ENCODE assay signal across 8 mouse cellular contexts in the genomic region with DNA sequence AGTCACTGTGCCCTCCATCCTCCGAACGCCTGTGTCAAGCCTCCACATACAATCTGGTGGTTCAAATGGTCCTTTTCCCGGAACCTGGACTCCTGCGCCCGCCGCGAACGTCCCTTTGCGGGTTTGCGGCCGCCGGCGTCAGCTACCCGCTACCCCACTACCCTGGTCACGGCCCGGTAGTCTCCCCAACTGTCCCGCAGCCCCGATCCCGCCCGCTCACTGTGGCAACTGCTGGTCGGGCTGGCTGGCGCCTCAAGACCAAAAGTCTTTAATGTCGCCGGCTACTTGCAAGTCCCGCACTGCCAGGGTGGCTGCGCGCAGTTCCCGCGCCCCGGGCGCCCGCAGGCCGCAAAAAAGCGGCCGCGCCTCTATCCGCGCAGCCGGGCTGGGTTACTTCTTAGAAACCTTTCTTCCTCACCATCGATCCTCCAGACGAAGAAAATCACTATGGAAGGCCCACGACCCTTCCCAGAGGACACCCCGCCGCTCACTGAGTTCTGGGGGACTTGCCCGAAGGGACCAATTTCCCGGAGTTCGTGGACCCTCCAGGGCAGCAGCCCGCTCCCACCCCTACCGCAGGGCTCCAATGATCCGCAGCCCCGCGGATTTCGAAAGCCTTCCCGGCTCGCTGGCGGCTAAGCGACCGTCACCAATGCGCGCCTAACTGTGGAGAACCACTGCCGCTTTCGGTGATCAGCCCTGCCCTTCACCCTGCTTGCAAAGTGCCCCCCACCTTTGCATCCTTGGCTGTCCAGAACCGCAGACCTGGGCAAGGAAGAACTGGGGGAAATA. TPM values are rescaled to one million over a fixed set of nuclear protein-coding genes. Genes with fewer than 3 reads are reported as not detected.
DNase-seq lines count a peak whose midpoint lies in the region; ATAC-seq and TF ChIP-seq lines count a peak whose summit lies in the region.

No protein-coding gene starts in this region.

- peak overlapping the region; percentile 87 for H3K4me2 ChIP-seq in heart, embryonic 16.5 days (ENCODE audit: low read depth, low read length)
- peak overlapping the region; percentile 93 for H3K4me2 ChIP-seq in lung, postnatal 0 days (replicated peaks; ENCODE audit: low read depth, low read length)

- under 1% methylated on average over 63 of the region's 63 CpGs for WGBS in heart, embryonic 16.5 days
- WGBS in lung, postnatal 0 days, result 1% methylated on average over 63 of the region's 63 CpGs
- WGBS in olfactory bulb, adult 2 months, result under 1% methylated on average over 63 of the region's 63 CpGs

- H3K36me3 ChIP-seq in ES-E14 (ENCODE audit: control insufficient read depth, insufficient read depth, low read length, poor library complexity, severe bottlenecking), result no peaks in the 10 kb centered on the region; the same call in 1 of the 2 replicates
- H3K36me3 ChIP-seq in heart, embryonic 16.5 days (ENCODE audit: control insufficient read depth, insufficient read depth), result peaks cover 3% of the 10 kb centered on the region; the same call in 1 of the 2 replicates
- no peaks in the 10 kb centered on the region for H3K36me3 ChIP-seq in lung, postnatal 0 days (ENCODE audit: insufficient read depth, low read length)

- no peaks in the 10 kb centered on the region for H3K9me3 ChIP-seq in ES-E14 (ENCODE audit: control insufficient read depth, insufficient read depth, low read depth, low read length)
- no peaks in the 10 kb centered on the region for H3K9me3 ChIP-seq in heart, embryonic 16.5 days (replicated peaks; ENCODE audit: control insufficient read depth, low read length)
- H3K9me3 ChIP-seq in lung, postnatal 0 days (ENCODE audit: low read length), result no peaks in the 10 kb centered on the region

- TF ChIP-seq EP300 in lung, postnatal 0 days (IDR thresholded peaks at IDR 0.05), result no peak

- H3K27ac ChIP-seq in ES-E14 (ENCODE audit: insufficient read depth, low read depth, low read length, poor library complexity, severe bottlenecking), result peak overlapping the region; percentile 77
- peak overlapping the region; percentile 96 for H3K27ac ChIP-seq in embryonic fibroblast, embryonic 13.5 days (ENCODE audit: insufficient read depth, low read length)
- peak overlapping the region; percentile 96 for H3K27ac ChIP-seq in heart, embryonic 16.5 days (ENCODE audit: low read length)
- H3K27ac ChIP-seq in lung, postnatal 0 days (ENCODE audit: low read length), result peak overlapping the region; percentile 95
- H3K27ac ChIP-seq in olfactory bulb, adult 2 months (ENCODE audit: insufficient read depth, low read depth, low read length), result 0 out of 2 replicates have a peak overlapping the region, but pooled peaks have one; percentile 13

- DNase-seq in ES-E14 (ENCODE audit: low read depth, low spot score), result no peak
- peak; percentile 79 to 85 for DNase-seq in adrenal gland, postnatal 36 days
- DNase-seq in kidney, postnatal 25 days, result peak; percentile 63 to 79
- peak; percentile 75 for DNase-seq in lung, postnatal 0 days (ENCODE audit: low spot score)
- DNase-seq in urinary bladder, postnatal 4 days (ENCODE audit: low spot score in 2 of 2), result peak; percentile 52 to 63

- peak overlapping the region; percentile 86 for H3K9ac ChIP-seq in ES-E14 (ENCODE audit: insufficient read depth, low read depth, low read length, poor library complexity, severe bottlenecking)
- H3K9ac ChIP-seq in heart, embryonic 16.5 days (ENCODE audit: low read length), result peak overlapping the region; percentile 81
- peak overlapping the region; percentile 82 for H3K9ac ChIP-seq in lung, postnatal 0 days (replicated peaks; ENCODE audit: low read depth)

- in situ Hi-C loops in ES-E14 (cut with MboI; ENCODE audit: low sequenced_read_pairs in 2 of 2, unreplicated experiment in 2 of 2), result no loop called here

- no peak for TF ChIP-seq CTCF in embryonic fibroblast, embryonic 13.5 days (IDR thresholded peaks at IDR 0.05; ENCODE audit: borderline replicate concordance, insufficient read depth, low read length)
- TF ChIP-seq CTCF in lung, postnatal 0 days (IDR thresholded peaks at IDR 0.05), result no peak
- TF ChIP-seq CTCF in olfactory bulb, adult 2 months (IDR thresholded peaks at IDR 0.05; ENCODE audit: insufficient read depth, low read depth, low read length), result no peak

- ATAC-seq in heart, embryonic 16.5 days (replicated peaks; ENCODE audit: extremely low read depth, insufficient read depth, low FRiP score), result peak; percentile 16; the same call in 1 of the 2 replicates
- ATAC-seq in lung, postnatal 0 days, result peak; percentile 25

- H3K27me3 ChIP-seq in heart, embryonic 16.5 days (ENCODE audit: control insufficient read depth, insufficient read depth, low read length), result no peaks in the 10 kb centered on the region
- H3K27me3 ChIP-seq in lung, postnatal 0 days (replicated peaks; ENCODE audit: insufficient read depth, low read length), result no peaks in the 10 kb centered on the region

- peaks cover 2 to 8% of the 10 kb centered on the region in 2 experiments; a peak in 3 of 4 replicates for H3K4me1 ChIP-seq in ES-E14 (ENCODE audit: control insufficient read depth in 2 of 2, insufficient read depth in 2 of 2, low read length in 2 of 2, poor library complexity in 1 of 2)
- peaks cover 3% of the 10 kb centered on the region; the same call in 1 of the 2 replicates for H3K4me1 ChIP-seq in embryonic fibroblast, embryonic 13.5 days (ENCODE audit: control insufficient read depth, insufficient read depth, low read length)
- peaks cover 40% of the 10 kb centered on the region for H3K4me1 ChIP-seq in heart, embryonic 16.5 days (ENCODE audit: control insufficient read depth, insufficient read depth, low read length)
- H3K4me1 ChIP-seq in lung, postnatal 0 days (ENCODE audit: insufficient read depth, low read depth, low read length), result 0 out of 2 replicates have a peak, but pooled peaks cover 3% of the 10 kb centered on the region
- H3K4me1 ChIP-seq in olfactory bulb, adult 2 months (ENCODE audit: control insufficient read depth, insufficient read depth, low read length), result peaks cover 11% of the 10 kb centered on the region

- H3K4me3 ChIP-seq in ES-E14 (ENCODE audit: insufficient read depth in 1 of 2, low read depth in 1 of 2, low read length in 2 of 2, poor library complexity in 1 of 2, severe bottlenecking in 1 of 2), result peak overlapping the region; percentile 79 to 83
- H3K4me3 ChIP-seq in embryonic fibroblast, embryonic 13.5 days (ENCODE audit: insufficient read depth, low read length), result peak overlapping the region; percentile 49
- peak overlapping the region; percentile 55 for H3K4me3 ChIP-seq in heart, embryonic 16.5 days (ENCODE audit: low read length)
- H3K4me3 ChIP-seq in lung, postnatal 0 days (ENCODE audit: low read depth, low read length), result peak overlapping the region; percentile 71
- peak overlapping the region; percentile 59 for H3K4me3 ChIP-seq in olfactory bulb, adult 2 months (ENCODE audit: insufficient read depth, low read depth, low read length)

- no peak; the same call in 1 of the 2 replicates for TF ChIP-seq POLR2A in embryonic fibroblast, embryonic 13.5 days (IDR thresholded peaks at IDR 0.05; ENCODE audit: low read depth, low read length)
- no peak for TF ChIP-seq POLR2A in olfactory bulb, adult 2 months (IDR thresholded peaks at IDR 0.05; ENCODE audit: insufficient read depth, low read depth, low read length)

TF ChIP-seq in ES-E14, 5 proteins besides CTCF, POLR2A, EP300 and RAD21:
- TF ChIP-seq CHD2 (IDR thresholded peaks at IDR 0.05; ENCODE audit: low read depth, low read length) (no peak), ZC3H11A (IDR thresholded peaks at IDR 0.05; ENCODE audit: borderline replicate concordance, low read depth, low read length) (no peak), HCFC1 (IDR thresholded peaks at IDR 0.05; ENCODE audit: borderline replicate concordance, insufficient read depth, low read length) (peak; percentile 45; the same call in 1 of the 2 replicates)

RNA-seq across cellular contexts. Expression of gene Cdkn1b, which starts 6.8 kb away (rescaled TPM):
- 10.7 and 15.4 TPM in 2 replicates for total RNA-seq in ES-E14 (2012; rRNA removed)
- 10 to 100 TPM; 35.3 to 74.4 TPM for total RNA-seq in adrenal gland, postnatal 36 days (2021)
- 34.1 and 59.8 TPM in 2 replicates for polyA plus RNA-seq in embryonic fibroblast, embryonic 13.5 days (2011; ENCODE audit: insufficient read length, low read depth, missing spikeins)
- polyA plus RNA-seq in heart, embryonic 16.5 days (2015; fragmentation: Nextera tagmentation; extraction: Ambion mirVana), result 14.7 TPM in 2 replicates
- polyA plus RNA-seq in lung, postnatal 0 days (2015; fragmentation: Nextera tagmentation; extraction: Ambion mirVana), result 43.4 and 46.2 TPM in 2 replicates
- polyA plus RNA-seq in olfactory bulb, adult 2 months (2012; ENCODE audit: insufficient read depth, insufficient read length, low replicate concordance, missing spikeins), result 69.9 TPM in 1 of 2 replicates, not detected in the other

RNA-seq across cellular contexts. Expression of gene Gpr19, which starts 28.6 kb away (rescaled TPM):
- 34.7 and 36.3 TPM in 2 replicates for total RNA-seq in ES-E14 (2012; rRNA removed)
- total RNA-seq in adrenal gland, postnatal 36 days (2021), result 1 to 10 TPM; 5.7 to 6.9 TPM
- 3.2 and 6.6 TPM in 2 replicates for polyA plus RNA-seq in embryonic fibroblast, embryonic 13.5 days (2011; ENCODE audit: insufficient read length, low read depth, missing spikeins)
- 9.1 and 10.6 TPM in 2 replicates for polyA plus RNA-seq in heart, embryonic 16.5 days (2015; fragmentation: Nextera tagmentation; extraction: Ambion mirVana)
- polyA plus RNA-seq in lung, postnatal 0 days (2015; fragmentation: Nextera tagmentation; extraction: Ambion mirVana), result 9.3 and 9.8 TPM in 2 replicates
- polyA plus RNA-seq in olfactory bulb, adult 2 months (2012; ENCODE audit: insufficient read depth, insufficient read length, low replicate concordance, missing spikeins), result not detected in 2 replicates

RNA-seq across cellular contexts. Expression of gene Apold1, which starts 54.5 kb away (rescaled TPM):
- total RNA-seq in ES-E14 (2012; rRNA removed), result 0.16 and 0.22 TPM in 2 replicates
- total RNA-seq in adrenal gland, postnatal 36 days (2021), result 1 to 10 TPM; 4.5 to 5.5 TPM
- 0.32 and 0.47 TPM in 2 replicates for polyA plus RNA-seq in embryonic fibroblast, embryonic 13.5 days (2011; ENCODE audit: insufficient read length, low read depth, missing spikeins)
- polyA plus RNA-seq in heart, embryonic 16.5 days (2015; fragmentation: Nextera tagmentation; extraction: Ambion mirVana), result 8.9 and 9.9 TPM in 2 replicates
- polyA plus RNA-seq in lung, postnatal 0 days (2015; fragmentation: Nextera tagmentation; extraction: Ambion mirVana), result 3.5 and 4.2 TPM in 2 replicates
- polyA plus RNA-seq in olfactory bulb, adult 2 months (2012; ENCODE audit: insufficient read depth, insufficient read length, low replicate concordance, missing spikeins), result not detected in 2 replicates

Comparison
In these comparisons a context has a peak if more than half of its experiments do, and no peak if none do; other contexts are left out.
1. H3K27ac ChIP-seq: peak in every context shown above with its lines; median percentile 96 in embryonic fibroblast, embryonic 13.5 days; 96 in heart, embryonic 16.5 days; 95 in lung, postnatal 0 days; 77 in ES-E14; 13 in olfactory bulb, adult 2 months.